Mouse (Mus musculus) layer of hippocampus, adult 8-10 months (tissue): ENCODE measurements around the gene Fus. TPM values are rescaled to one million over a fixed set of nuclear protein-coding genes. Genes with fewer than 3 reads are reported as not detected.

ENCODE experiments used
- total RNA-seq, 4 experiments: library from RNA; stranded (reverse); gene quantifications; 2 replicates each; pipeline ENCODE4 v1.2.4; 2022

Fus gene
- total RNA-seq, 4 experiments from 2014 or later: 328 to 387 (median 356) TPM

Other genes starting within 250 kb of the Fus start
- not detected for gene Ctf2, start 235.3 kb upstream of the Fus start, total RNA-seq
- 10 to 100 TPM; 52.2 to 65.5 (median 56.3) TPM for gene Fbxl19, start 222.9 kb upstream of the Fus start, total RNA-seq
- gene Orai3, start 197.6 kb upstream of the Fus start, total RNA-seq: 10 to 100 TPM; 25.8 to 30.7 (median 29.4) TPM
- gene Setd1a, start 190.8 kb upstream of the Fus start, total RNA-seq: 10 to 100 TPM; 46.6 to 56.4 (median 48.7) TPM
- 1 to 10 TPM; 2.0 to 5.7 (median 2.3) TPM for gene Gm49388, start 181.8 kb upstream of the Fus start, total RNA-seq
- 10 to 100 TPM in 2 of 4 experiments, 1 to 10 TPM in 2; 4.8 to 12.2 (median 10.7) TPM for gene Hsd3b7, start 166.9 kb upstream of the Fus start, total RNA-seq
- 10 to 100 TPM; 61.0 to 86.0 (median 77.0) TPM for gene Stx4a, start 143.2 kb upstream of the Fus start, total RNA-seq
- gene Stx1b, start 142.9 kb upstream of the Fus start, total RNA-seq: 100 to 1,000 TPM; 344 to 361 (median 348) TPM
- 10 to 100 TPM; 34.5 to 36.5 (median 35.0) TPM for gene Zfp646, start 91.2 kb upstream of the Fus start, total RNA-seq
- gene Zfp668, start 90.6 kb upstream of the Fus start, total RNA-seq: 10 to 100 TPM; 19.2 to 23.8 (median 22.9) TPM
- 1 to 10 TPM; 2.0 to 4.0 (median 2.8) TPM for gene Prss53, start 76.5 kb upstream of the Fus start, total RNA-seq
- not detected for gene Gm21974, start 72.0 kb upstream of the Fus start, total RNA-seq
- gene Vkorc1, start 71.8 kb upstream of the Fus start, total RNA-seq: 10 to 100 TPM; 23.8 to 36.6 (median 31.8) TPM
- 10 to 100 TPM; 42.0 to 45.2 (median 42.2) TPM for gene Bckdk, start 63.4 kb upstream of the Fus start, total RNA-seq
- 10 to 100 TPM; 28.5 to 38.3 (median 34.5) TPM for gene Kat8, start 54.9 kb upstream of the Fus start, total RNA-seq
- gene Prss8, start 37.4 kb upstream of the Fus start, total RNA-seq: under 1 TPM; 0.18 to 0.98 (median 0.46) TPM
- gene Prss36, start 20.7 kb upstream of the Fus start, total RNA-seq: 10 to 100 TPM in 1 of 4 experiments, 1 to 10 TPM in 3; 8.0 to 12.7 (median 9.1) TPM
- gene Pycard, start 26.4 kb downstream of the Fus start, total RNA-seq: 10 to 100 TPM in 2 of 4 experiments, 1 to 10 TPM in 2; 2.6 to 14.8 (median 7.2) TPM
- 1 to 10 TPM in 2 of 4 experiments, under 1 TPM in 2; 0.47 to 1.1 (median 0.95) TPM for gene Trim72, start 36.5 kb downstream of the Fus start, total RNA-seq
- 10 to 100 TPM; 10.4 to 35.9 (median 24.0) TPM for gene Itgam, start 95.2 kb downstream of the Fus start, total RNA-seq
- under 1 TPM in 1 of 4 experiments, not detected in 3; 0.16 TPM for gene Gm49368, start 95.2 kb downstream of the Fus start, total RNA-seq
- 10 to 100 TPM in 2 of 4 experiments, under 1 TPM in 1, not detected in 1; 0.55 to 37.4 (median 30.5) TPM for gene Itgax, start 162.1 kb downstream of the Fus start, total RNA-seq
- gene Itgad, start 186.9 kb downstream of the Fus start, total RNA-seq: 1 to 10 TPM in 1 of 4 experiments, under 1 TPM in 3; 0.61 to 1.7 (median 0.83) TPM
- gene Cox6a2, start 238.9 kb downstream of the Fus start, total RNA-seq: 10 to 100 TPM in 2 of 4 experiments, 1 to 10 TPM in 2; 2.5 to 18.9 (median 9.2) TPM